Mouse (Mus musculus) cerebellum, adult 2 months (tissue): ENCODE measurements around the gene Pik3c2g.

ENCODE experiments used
- CTCF ChIP-seq: fragments of 200-500 bp; IDR thresholded peaks from 2 replicates; pipeline ENCODE4 v1.5.1; 2011; ENCODE audit warnings: low read depth, mild to moderate bottlenecking, control low read depth, low read length, moderate library complexity, borderline replicate concordance; ENCODE audit not compliant: insufficient read depth
- POLR2A ChIP-seq: fragments of 200-500 bp; IDR thresholded peaks from 2 replicates; pipeline ENCODE4 v1.6.1; 2011; ENCODE audit warnings: low read length, control low read depth, borderline replicate concordance; ENCODE audit not compliant: insufficient read depth

DNA sequence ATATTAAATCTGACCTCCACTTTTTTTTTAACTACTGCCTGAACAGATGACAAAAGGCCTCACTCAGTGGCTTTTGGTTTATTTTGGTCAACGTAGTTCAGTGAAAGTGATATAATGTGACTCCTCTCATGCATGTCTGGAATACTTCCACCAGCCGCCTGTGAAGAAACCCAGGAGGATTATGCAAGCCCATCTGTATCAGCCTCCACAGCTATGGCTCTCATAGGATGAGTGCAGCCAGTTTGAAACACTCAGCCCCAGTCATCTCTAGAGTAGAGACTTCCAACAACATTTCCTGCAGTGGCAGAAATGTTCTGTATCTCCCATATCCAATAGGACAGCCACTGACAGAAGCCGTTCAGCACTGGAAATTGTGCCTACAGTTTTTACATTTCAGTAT is 391.1 kb downstream of the Pik3c2g start:
- TF ChIP-seq CTCF: no peak
- no peak for TF ChIP-seq POLR2A
